Mouse (Mus musculus): Measurements from ENCODE around the gene Otol1.

GRCm38 (mm10) chr3:69971482-69972097 is 35.8 kb upstream of the Otol1 start:
- TF ChIP-seq EP300 (IDR thresholded peaks at IDR 0.05; ENCODE audit: insufficient read depth, low read depth, low read length) (no peak), POLR2A (IDR thresholded peaks at IDR 0.05; ENCODE audit: insufficient read depth, low read length) (no peak)
